ENCODE assay signal across 8 mouse cellular contexts in genomic region chr11:96124052-96124914, GRCm38 (mm10). TPM values are rescaled to one million over a fixed set of nuclear protein-coding genes. Genes with fewer than 3 reads are reported as not detected.
A peak's percentile ranks its signal among the peaks of the same experiment; 100 is the strongest.
DNase-seq lines count a peak whose midpoint lies in the region; ATAC-seq and TF ChIP-seq lines count a peak whose summit lies in the region.

No protein-coding gene starts in this region.

- H3K79me2 ChIP-seq in myocyte (ENCODE audit: control insufficient read depth, insufficient read depth) = no peaks in the 10 kb centered on the region

- H3K9ac ChIP-seq in hindbrain, embryonic 11.5 days (ENCODE audit: low read depth, low read length) = no peak overlapping the region
- H3K9ac ChIP-seq in limb, embryonic 15.5 days = 0 out of 2 replicates have a peak overlapping the region, but pooled peaks have one; percentile 1

- peaks cover 5% of the 10 kb centered on the region; the same call in 1 of the 2 replicates for H3K4me1 ChIP-seq in hindbrain, embryonic 11.5 days (replicated peaks; ENCODE audit: control insufficient read depth, insufficient read depth, low read length)
- H3K4me1 ChIP-seq in limb, embryonic 15.5 days = peaks cover 11% of the 10 kb centered on the region

- DNase-seq in ovary, adult 18-20 months (ENCODE audit: low spot score) = peak; percentile 39
- DNase-seq in ovary, postnatal 10 days (ENCODE audit: low spot score) = no peak
- DNase-seq in embryo, embryonic 9.5 days (ENCODE audit: extremely low spot score) = peak; percentile 47
- peak; percentile 50 for DNase-seq in hindbrain, embryonic 11.5 days (ENCODE audit: low spot score)
- DNase-seq in spleen, adult 18-20 months = no peak
- no peak for DNase-seq in thymus, postnatal 10 days (ENCODE audit: low spot score in 2 of 2)

- H3K4me2 ChIP-seq in hindbrain, embryonic 11.5 days (replicated peaks; ENCODE audit: low read depth, low read length) = peak overlapping the region; percentile 68
- H3K4me2 ChIP-seq in limb, embryonic 15.5 days = peak overlapping the region; percentile 70
- H3K4me2 ChIP-seq in myocyte (ENCODE audit: low read depth) = peak overlapping the region; percentile 94

- TF ChIP-seq POLR2A in myocyte (IDR thresholded peaks at IDR 0.05; ENCODE audit: insufficient read length, low read depth) = no peak

- H3K27me3 ChIP-seq in hindbrain, embryonic 11.5 days (ENCODE audit: control insufficient read depth, insufficient read depth, low read length) = peaks cover 32% of the 10 kb centered on the region
- H3K27me3 ChIP-seq in limb, embryonic 15.5 days = peaks cover 49% of the 10 kb centered on the region
- H3K27me3 ChIP-seq in myocyte (ENCODE audit: control insufficient read depth, insufficient read depth, insufficient read length) = no peaks in the 10 kb centered on the region

- H3K27ac ChIP-seq in hindbrain, embryonic 11.5 days (ENCODE audit: low read depth, low read length) = no peak overlapping the region
- H3K27ac ChIP-seq in limb, embryonic 15.5 days = no peak overlapping the region

- H3K9me3 ChIP-seq in hindbrain, embryonic 11.5 days (ENCODE audit: control insufficient read depth, low read length) = no peaks in the 10 kb centered on the region
- H3K9me3 ChIP-seq in limb, embryonic 15.5 days = no peaks in the 10 kb centered on the region

- WGBS in hindbrain, embryonic 11.5 days = 2% methylated on average over 42 of the region's 45 CpGs
- WGBS in limb, embryonic 15.5 days = 2% methylated on average over 45 of the region's 45 CpGs

- H3K36me3 ChIP-seq in hindbrain, embryonic 11.5 days (ENCODE audit: control insufficient read depth, insufficient read depth, low read length) = no peaks in the 10 kb centered on the region
- H3K36me3 ChIP-seq in limb, embryonic 15.5 days = no peaks in the 10 kb centered on the region
- H3K36me3 ChIP-seq in myocyte (ENCODE audit: control insufficient read depth, insufficient read depth) = no peaks in the 10 kb centered on the region

- H3K4me3 ChIP-seq in hindbrain, embryonic 11.5 days (ENCODE audit: low read depth, low read length) = peak overlapping the region; percentile 30
- H3K4me3 ChIP-seq in limb, embryonic 15.5 days = peak overlapping the region; percentile 40
- H3K4me3 ChIP-seq in myocyte = peak overlapping the region; percentile 12

- ATAC-seq in hindbrain, embryonic 11.5 days (ENCODE audit: low FRiP score) = no peak
- no peak for ATAC-seq in limb, embryonic 15.5 days (ENCODE audit: insufficient number of reproducible peaks, low FRiP score, low TSS enrichment, low read depth)

- H3ac ChIP-seq in myocyte (ENCODE audit: control insufficient read depth, insufficient read length) = no peak overlapping the region

TF ChIP-seq in myocyte, 11 proteins besides CTCF, POLR2A, EP300 and RAD21:
- TF ChIP-seq REST (IDR thresholded peaks at IDR 0.05; ENCODE audit: insufficient read depth, insufficient read length) = no peak
- no peak for TF ChIP-seq SRF (IDR thresholded peaks at IDR 0.05; ENCODE audit: control insufficient read depth, insufficient read length, low read depth)
- TF ChIP-seq E2F4 (IDR thresholded peaks at IDR 0.05; ENCODE audit: insufficient read depth) = no peak
- no peak for TF ChIP-seq POLR2AphosphoS2 (IDR thresholded peaks at IDR 0.05; ENCODE audit: insufficient read length, low read depth)
- TF ChIP-seq CEBPB (IDR thresholded peaks at IDR 0.05; ENCODE audit: insufficient read depth, poor library complexity, severe bottlenecking) = no peak
- TF ChIP-seq TCF3 (IDR thresholded peaks at IDR 0.05; ENCODE audit: insufficient read length, low read depth) = no peak
- no peak for TF ChIP-seq MYOD1 (IDR thresholded peaks at IDR 0.05; ENCODE audit: control insufficient read depth in 1 of 3, insufficient read length in 2 of 3, low read depth in 2 of 3)
- TF ChIP-seq TCF12 (IDR thresholded peaks at IDR 0.05; ENCODE audit: insufficient read depth, poor library complexity, severe bottlenecking) = no peak
- no peak for TF ChIP-seq MYOG (IDR thresholded peaks at IDR 0.05; ENCODE audit: control insufficient read depth in 1 of 3, insufficient read depth in 1 of 3, insufficient read length in 2 of 3, low read depth in 2 of 3)
- TF ChIP-seq MAX (IDR thresholded peaks at IDR 0.05; ENCODE audit: low read depth) = no peak
- TF ChIP-seq USF1 (IDR thresholded peaks at IDR 0.05; ENCODE audit: low read depth) = no peak

RNA-seq across cellular contexts. Expression of gene Ttll6, which starts 9.3 kb away (rescaled TPM):
- polyA plus RNA-seq in hindbrain, embryonic 11.5 days (2014; fragmentation: Nextera tagmentation; extraction: Ambion mirVana) = 0.07 and 0.12 TPM in 2 replicates
- polyA plus RNA-seq in limb, embryonic 15.5 days (2015; fragmentation: Nextera tagmentation; extraction: Ambion mirVana) = not detected in 2 replicates
- not detected for polyA plus RNA-seq in myocyte (2012; fragmentation: generic; extraction: Trizol)

RNA-seq across cellular contexts. Expression of gene Calcoco2, which starts 12.5 kb away (rescaled TPM):
- polyA plus RNA-seq in hindbrain, embryonic 11.5 days (2014; fragmentation: Nextera tagmentation; extraction: Ambion mirVana) = 0.17 TPM in 1 of 2 replicates, not detected in the other
- not detected in 2 replicates for polyA plus RNA-seq in limb, embryonic 15.5 days (2015; fragmentation: Nextera tagmentation; extraction: Ambion mirVana)
- not detected for polyA plus RNA-seq in myocyte (2012; fragmentation: generic; extraction: Trizol)

RNA-seq across cellular contexts. Expression of gene Atp5g1, which starts 48.8 kb away (rescaled TPM):
- 474 and 485 TPM in 2 replicates for polyA plus RNA-seq in hindbrain, embryonic 11.5 days (2014; fragmentation: Nextera tagmentation; extraction: Ambion mirVana)
- 498 and 615 TPM in 2 replicates for polyA plus RNA-seq in limb, embryonic 15.5 days (2015; fragmentation: Nextera tagmentation; extraction: Ambion mirVana)
- polyA plus RNA-seq in myocyte (2012; fragmentation: generic; extraction: Trizol) = 1,235 TPM

RNA-seq across cellular contexts. Expression of gene Ube2z, which starts 59.1 kb away (rescaled TPM):
- 20.9 and 25.2 TPM in 2 replicates for polyA plus RNA-seq in hindbrain, embryonic 11.5 days (2014; fragmentation: Nextera tagmentation; extraction: Ambion mirVana)
- 36.4 and 45.2 TPM in 2 replicates for polyA plus RNA-seq in limb, embryonic 15.5 days (2015; fragmentation: Nextera tagmentation; extraction: Ambion mirVana)
- polyA plus RNA-seq in myocyte (2012; fragmentation: generic; extraction: Trizol) = 53.6 TPM

Comparison
In these comparisons a context has a peak if more than half of its experiments do, and no peak if none do; other contexts are left out.
1. DNase-seq: peak in ovary, adult 18-20 months (single experiment), embryo, embryonic 9.5 days (single experiment) and hindbrain, embryonic 11.5 days (single experiment); none in ovary, postnatal 10 days (single experiment), spleen, adult 18-20 months (0 of 2) and thymus, postnatal 10 days (0 of 2).
2. Peak in every context shown above with its lines, with median percentiles within 50 percentile points of each other: H3K4me2 ChIP-seq and H3K4me3 ChIP-seq.